Mouse (Mus musculus): ENCODE measurements at regions not wholly inside any gene's neighbourhood (a gene's known extent, or its start where the extent isn't known, plus 50 kb on each side); places are given as distances from the start of the nearest gene placed in this dataset.

DNA sequence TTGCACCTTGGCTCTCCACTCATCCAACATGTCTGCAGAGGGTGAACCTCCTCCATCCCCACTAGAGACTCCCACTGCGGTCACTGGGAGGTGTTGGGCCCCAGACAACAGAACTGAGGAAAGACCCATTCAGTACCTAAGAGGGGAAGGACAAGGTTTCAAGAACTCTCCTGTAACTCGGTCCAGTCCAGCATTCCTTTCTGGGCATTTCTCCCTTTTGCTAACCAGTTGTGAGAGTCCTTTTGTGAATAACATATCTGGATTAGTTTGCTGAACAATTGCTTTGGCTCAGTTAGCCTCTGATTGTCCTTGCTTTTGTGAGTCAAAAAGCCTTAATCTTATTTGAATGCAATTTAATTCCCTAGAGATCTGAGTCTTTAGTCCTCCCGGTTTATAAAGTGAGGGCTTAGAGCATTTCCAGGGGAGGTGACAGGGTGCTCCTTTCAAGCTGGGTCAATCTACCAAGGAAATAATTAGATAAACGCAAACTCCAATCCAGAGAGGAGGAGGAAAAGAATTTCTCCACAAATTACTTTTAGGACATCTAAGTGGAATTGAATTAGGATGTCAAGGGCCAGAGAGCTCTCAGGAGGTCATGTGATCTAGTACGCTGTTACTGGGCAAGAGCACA lies 151.6 kb upstream of the Adamts9 start:
- DNase-seq: no peak

DNA sequence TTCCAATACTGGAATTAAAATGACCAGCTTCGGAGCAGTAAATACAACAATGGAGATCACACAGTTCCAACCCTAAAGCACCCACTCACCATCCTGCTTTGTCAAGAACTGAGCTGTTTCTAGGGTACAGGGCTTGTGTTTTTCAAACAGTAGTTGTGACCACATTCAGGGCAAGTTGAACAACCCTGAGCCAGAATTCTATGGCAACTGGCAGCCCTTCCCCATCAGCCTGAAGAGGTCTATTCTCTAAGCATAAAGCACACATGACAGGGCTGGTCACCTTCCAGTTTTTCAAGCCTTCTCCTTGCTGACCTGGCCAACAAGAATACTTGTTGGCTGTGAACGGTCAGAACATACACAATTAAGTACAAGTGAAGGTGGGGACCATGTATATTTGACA lies 150.5 kb upstream of the Adamts9 start:
- DNase-seq: no peak

DNA sequence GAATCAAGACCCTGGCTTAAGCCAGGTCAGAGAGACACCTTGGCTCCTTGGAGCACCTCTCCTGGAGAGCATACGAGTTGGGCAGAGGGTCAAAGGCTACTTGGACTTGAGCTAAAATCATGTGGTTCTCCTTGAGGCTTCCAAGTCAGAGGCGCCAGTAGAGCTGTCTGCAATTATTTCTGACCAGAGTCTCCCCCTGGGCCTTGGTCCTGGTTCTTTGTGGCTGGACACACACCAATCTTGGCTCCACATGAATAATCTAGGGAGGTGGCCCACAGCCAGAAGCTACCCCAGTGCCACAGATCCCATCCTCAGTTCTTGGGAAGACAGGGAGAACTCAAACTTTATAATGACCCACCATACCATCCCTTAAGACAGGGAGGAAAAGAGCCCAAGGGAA lies 144.0 kb upstream of the Adamts9 start:
- no peak for DNase-seq

DNA sequence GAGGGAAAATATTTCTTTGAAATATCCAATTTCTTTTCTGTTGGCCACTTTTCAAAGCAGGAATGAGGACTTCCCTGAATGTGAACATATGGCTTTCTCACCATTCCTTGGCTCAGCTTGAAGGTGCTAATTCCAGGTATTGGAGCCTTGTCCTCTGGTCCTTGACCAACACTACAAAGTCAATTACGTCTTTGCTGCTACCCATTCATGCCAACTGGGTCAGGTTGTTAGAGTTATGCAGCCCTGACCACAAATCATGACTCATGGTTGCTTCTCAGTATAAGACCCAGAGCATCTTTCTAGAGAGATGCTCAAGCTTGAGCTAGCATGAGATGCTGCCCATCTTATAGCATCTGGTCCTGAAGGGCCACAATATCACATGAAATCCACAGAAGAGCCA lies 141.0 kb upstream of the Adamts9 start:
- DNase-seq: no peak

DNA sequence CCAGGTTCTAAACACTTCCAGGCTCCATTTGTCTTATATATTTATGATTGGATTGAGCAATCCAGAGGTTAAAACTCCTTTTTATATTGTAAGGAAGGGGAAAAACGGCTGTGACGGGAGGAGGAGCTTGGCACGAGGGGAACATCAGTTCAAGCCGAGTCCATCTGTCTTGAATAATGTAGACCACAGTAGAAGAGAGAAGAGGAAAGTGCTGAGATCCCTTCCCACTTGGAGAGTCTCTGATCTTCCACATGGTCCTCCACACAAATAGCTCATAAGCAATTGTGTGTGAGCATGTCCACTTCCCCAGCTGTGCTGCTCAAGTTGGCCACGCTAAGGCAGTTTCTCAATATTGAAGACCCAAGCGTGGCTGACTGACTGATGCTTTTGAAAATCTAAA lies 140.4 kb upstream of the Adamts9 start:
- no peak for DNase-seq

DNA sequence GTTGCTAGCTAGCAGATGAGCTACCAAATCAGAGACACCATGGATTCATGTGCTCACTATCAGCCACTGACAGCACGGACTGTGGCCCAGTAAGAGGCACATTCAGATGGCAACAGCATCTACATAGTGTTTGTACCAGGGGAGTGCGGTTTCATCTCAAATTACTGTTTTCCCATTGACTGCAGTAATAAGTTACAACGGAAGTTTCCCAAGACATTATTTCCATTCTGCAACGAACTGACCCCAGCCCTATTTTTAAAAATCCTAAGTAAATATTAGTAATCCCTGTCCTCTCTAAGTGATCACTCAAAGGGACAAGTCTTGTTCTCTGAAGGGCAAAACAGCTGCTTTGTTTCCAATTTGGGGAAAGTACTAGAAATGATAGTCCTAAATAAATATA lies 138.9 kb upstream of the Adamts9 start:
- DNase-seq: no peak

DNA sequence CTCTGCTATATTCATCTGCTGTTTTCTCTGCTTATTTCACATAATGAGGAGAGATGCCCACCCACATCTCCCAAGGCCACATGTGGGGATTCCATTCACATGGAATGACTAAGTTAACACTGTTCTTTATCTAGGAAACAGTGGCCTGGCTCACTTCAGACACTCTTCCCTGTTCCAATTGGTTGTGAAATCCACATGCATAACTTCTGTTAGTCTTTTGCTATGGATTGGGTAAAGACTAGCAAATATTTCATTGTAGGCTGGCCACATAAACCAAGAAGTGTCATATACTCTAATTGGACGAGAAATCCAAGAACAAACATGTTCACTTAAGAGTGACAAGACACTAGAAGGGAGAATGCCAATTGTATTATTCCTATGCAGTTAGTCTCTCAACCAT lies 133.4 kb upstream of the Adamts9 start:
- no peak for DNase-seq

DNA sequence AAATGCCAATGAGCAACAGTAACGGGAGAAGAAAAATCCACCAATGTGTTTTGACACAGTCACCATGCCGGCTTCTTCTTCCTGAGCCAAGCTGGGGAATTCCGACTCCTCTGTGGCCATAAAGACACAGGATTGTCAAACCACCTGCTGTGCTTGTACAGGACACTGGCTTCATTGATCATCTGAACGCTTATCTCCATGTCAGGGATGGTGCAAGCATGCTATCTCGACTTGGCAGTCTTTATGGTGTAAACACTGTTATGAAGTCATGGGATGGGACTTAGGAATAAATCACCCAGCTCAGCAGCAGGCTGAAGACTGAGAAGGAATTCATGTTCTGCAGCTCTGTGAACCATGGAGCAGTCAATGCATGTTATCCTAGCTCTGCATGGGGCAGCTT lies 132.6 kb upstream of the Adamts9 start:
- DNase-seq: no peak

DNA sequence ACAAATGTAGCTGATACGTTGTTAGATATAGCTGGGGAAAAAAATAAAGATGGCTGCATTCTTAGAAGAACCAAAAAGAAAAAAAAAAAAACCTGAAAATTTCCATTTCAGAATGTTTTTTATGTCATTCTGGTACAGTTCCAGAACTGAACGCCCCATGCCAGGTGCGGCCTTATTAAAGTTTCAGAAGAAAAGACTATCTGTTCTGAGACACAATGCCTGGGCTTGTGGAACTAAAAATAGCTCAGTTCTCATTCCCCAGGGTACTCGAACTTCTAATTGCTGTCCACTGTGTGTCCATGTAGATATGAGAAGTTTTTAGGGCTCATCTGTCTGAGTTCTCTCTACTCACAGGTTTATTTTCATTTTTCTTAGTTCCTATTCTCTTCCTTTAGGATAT lies 131.7 kb upstream of the Adamts9 start:
- no peak for DNase-seq

DNA sequence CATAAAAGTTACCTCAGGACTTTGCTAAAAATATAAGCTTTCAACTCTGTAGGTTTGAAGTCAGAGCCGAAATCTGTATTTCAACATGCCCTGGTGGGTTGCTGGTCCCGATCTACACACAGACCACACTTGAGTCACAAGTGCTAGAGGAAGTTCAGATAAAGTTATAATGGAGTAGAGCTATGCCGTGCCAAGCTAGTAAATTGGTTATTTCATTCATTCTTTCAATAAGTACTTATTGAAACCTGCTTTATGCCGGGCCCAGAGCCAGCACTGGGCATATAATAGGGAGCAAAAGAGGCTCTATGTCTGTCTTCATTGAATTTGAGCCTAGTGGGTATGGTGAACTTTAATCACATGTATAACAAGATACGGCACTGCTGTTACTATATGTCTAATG lies 127.6 kb upstream of the Adamts9 start:
- no peak for DNase-seq

DNA sequence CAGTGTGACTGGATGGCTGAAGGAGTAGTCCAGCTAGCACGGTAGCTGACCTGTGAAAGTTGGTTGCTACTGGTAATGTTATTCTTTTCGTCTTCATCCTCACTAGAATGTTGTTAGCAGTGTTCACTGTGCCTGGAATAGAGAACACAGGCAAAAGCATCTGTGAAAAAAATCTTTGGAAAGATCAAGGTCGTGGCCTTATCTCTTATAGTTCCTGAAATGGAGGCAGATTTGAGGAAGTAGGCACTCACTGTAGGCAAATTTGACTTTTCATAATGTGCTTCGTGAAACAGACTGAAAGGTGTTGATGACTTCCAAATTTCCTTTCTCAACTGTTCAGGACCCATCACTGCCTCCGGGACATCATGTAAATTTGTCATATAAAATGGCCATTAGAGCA lies 124.5 kb upstream of the Adamts9 start:
- no peak for DNase-seq

DNA sequence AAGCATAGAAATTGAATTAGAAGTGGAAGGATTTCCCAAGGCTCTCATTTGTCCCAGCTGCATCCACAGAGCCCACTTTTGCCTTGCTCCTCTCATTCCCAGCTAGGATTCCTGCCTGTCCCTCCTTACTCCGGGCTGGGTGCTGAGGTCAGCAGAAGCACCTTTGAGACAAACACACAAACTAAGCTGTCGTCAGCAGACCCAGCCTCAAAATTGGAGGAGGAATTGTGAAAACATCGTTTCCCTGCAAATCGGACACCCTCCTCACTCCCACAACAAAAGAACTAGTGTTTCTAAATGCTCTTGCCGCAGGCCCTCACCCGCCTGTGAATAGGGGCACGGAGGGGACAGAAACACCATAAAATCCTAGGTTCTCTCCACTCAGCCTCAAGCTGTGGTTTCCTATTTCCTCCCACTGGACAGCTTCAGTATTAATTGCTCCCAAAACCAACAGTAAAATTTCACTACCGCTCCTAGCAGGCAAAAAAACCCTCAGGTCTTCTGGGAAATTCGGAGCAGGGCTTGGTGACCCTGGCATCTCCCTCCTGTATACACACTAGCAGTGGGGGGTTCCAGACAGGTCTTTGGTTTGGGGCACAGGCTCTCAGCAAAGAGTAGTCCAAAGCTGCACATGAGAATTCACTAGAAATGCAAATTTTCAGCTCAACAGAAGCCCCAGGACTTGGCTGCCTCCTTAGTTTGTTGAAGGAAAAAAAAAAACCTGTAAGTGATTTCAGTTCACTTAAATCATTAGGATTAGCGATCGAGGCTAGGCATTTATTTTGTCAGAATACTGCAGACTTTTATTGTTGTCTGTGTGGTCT lies 123.5 kb upstream of the Adamts9 start:
- no peak for DNase-seq

DNA sequence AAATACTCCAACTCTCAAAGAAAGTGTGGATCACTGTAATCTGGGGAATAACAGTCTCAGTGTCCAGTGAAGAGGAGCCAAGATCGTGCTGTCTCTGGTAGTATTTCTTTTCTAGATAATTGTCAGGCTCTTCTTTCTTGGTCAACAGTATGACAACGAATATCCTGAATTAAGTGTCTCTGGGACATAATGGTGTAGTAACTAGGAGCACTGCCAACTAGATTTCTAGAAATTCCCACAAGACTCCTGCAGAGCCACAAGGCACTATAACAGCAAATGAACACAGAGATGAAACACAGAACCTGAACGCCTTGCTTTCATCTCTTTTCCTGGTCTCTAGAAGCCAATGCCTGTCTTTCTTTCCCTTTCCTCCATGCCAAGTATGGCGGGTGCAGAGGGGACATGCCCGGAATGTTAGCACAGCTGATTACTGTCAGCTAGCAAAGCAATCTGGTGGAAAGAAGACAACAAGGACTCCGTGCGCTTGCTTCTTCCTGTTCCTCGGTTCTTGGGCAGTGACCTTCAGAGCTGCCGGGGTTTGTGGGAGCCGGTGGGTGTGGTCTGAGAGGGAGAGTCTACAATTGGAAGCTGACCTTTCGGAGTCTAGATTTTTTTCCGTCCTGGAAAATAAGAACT lies 122.7 kb upstream of the Adamts9 start:
- DNase-seq: peak; percentile 55

DNA sequence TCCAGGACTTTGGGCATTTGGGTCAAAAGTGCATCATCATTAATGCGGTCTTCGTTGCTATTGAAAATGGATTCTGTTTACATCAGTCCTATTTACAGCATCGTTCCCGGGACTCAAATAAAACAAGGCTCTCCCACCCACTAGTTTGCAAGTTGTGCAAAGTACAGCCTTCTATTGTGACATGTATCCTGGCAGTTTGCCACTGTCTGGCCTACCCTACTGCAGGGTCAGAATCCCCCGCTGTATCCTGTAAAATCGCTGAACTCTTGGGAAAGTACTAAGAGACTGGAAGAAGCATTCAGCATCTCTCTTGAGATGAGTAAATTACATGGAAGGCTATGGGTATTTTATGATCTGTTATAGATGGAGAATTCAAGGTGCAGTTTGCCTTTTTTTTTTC lies 122.1 kb upstream of the Adamts9 start:
- peak; percentile 61 for DNase-seq

DNA sequence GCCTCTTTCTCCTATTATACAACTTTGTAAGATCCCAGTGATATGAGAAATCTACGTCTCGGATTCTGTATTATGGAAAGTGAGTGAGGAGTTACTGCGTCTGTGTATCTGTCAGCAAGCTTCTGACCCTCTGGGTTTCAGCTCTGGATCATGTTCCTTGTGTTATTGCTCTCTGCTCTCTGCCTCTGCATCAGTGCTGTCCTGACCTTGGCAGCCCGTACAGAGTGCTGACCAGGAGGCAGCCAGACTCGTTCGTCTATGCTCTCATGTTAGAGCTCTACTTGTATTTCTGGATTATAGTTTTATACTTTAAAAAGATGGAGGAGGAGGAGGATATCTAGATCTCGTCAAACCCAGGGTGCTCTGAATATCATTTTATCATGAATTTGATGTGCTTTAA lies 121.1 kb upstream of the Adamts9 start:
- no peak for DNase-seq

DNA sequence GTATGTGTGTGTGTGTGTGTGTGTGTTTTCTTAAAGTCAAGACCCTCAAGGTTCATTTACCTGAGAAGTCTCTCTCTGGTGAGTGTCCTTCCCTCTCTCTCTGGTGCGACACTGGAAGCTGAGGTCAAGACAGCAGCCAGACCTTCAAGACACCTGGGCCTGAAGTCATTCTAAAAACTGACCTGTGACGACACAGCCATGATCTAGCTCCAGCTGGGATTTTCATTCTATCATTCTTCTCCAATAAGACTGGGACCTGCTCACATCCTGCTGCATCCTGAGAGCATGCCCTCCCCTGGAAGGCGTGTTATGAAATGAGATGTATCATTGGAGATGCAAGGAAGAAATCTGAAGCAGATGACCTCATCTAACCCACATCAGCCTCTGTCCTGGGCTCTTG lies 118.4 kb upstream of the Adamts9 start:
- DNase-seq: no peak

DNA sequence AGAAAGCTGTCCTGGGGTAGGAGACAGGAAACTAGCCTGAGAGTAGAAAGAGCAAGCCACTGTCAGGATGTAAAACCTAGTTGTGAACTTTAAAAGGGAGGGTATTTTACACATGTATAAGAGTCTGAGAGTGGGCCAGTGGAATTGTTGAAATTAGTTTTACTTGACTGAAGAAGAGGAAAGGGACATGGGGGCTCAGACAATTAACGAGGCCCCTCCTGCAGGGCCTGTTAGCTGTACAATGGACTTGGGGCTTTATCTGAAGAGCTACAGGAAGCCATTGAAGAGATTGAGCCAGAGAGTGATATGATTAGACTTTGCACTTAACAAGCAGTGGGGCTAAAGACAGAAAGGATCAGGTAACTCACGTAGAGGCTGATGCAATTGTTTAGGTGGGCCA lies 102.2 kb upstream of the Adamts9 start:
- no peak for DNase-seq

DNA sequence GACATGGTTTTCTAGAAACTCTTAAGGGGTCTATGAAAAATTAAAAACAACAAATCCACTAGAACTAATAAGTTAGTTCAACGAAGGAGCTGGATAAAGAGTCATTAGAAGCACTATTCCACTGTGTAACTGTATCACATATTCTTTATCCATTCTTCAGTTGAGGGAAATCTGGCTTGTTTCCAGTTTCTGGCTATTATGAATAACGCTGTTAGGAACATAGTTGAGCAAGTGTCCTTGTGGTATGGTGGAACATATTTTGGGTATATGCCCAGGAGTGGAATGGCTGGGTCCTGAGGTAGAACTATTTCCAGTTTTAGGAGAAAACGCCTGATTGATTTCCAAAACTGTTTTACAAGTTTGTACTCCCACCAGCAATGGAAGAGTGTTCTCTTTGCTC lies 97.7 kb upstream of the Adamts9 start:
- DNase-seq: no peak

DNA sequence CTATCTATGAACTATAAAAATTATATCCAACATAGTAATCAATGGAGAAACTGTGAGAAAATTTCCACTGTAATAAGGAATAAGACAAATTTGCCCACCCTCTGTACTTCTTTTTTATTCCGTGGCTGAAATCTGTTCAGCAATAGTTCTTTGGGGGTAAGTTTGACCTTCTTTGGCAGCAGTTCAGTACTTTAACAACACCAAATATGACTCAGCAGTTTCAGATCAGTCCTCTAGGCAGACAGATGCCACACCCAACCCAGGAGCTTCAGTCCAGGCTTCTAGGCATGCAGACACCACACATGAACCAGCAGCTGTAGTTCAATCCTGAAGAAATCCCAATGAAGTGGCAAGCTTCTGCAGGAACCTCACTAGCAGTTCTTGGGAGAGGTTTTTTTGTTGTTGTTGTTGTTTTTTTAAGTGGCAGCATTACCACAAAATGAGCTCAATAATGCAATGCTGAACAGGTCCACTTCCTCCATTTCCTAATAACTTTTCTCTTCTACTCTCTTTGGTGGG lies 88.6 kb upstream of the Adamts9 start:
- DNase-seq: no peak

DNA sequence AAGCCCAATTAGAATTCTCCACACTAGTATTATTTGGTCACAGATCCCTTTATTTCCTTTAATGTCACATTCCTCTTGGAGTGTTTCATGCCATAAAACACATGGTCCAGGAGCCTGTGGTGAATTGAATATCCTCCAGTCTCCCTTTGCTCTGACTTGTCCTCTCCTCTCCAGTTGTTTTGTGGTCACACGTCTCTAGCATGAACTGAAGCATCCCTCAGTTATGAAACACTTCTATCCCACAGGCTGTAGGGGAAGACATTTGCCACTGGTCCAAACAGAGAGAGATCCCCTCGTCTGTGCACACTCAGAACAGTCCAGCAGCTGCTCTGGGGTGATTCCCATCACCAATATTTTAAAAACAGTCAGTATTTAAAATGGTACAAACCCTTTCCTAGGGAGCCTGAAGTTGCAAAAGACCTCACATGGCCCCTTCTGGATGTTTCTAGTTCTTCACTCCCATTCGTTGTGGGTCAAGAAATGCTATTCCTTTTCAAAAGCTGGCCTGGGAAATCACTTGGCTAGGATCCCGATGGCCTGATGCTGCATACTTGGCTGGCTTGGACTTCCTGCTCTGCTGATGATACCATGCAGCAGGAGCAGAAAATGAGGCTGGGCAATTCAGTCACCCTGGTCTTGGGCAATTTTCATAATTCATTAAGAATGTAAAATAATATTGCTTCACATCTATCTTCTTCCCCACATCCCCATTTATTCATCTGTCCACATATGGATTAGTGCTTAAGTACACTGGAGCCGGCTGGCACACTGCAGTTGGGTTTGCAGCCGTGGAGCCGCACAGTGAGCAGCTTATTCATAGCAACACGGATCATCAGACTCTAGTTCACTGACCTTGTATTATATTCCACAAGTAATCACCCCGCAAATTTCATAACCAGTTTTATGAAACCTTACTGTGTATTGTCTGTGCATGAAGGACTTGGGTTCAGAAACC lies 83.1 kb upstream of the Adamts9 start:
- DNase-seq: peak; percentile 71

DNA sequence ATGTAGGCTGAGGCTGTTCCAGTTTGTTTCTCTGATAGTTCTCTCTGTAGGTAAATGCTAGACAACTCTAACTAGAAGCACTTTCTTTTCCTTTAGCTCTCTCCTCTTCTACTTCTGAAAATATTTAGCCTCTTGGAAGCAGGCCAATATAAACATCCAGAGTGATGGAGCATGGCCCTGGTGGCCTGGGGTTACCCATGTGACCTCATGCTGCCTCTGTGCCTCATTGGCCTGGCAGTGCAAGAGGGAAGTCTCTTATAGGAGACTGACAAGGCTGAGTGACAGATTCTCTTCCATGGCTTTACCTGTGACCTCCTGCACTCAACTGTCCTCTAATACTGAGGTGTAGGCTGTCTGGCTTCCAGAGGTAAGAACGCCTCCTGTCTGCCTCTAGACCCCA lies 71.2 kb upstream of the Adamts9 start:
- DNase-seq: peak; percentile 32

DNA sequence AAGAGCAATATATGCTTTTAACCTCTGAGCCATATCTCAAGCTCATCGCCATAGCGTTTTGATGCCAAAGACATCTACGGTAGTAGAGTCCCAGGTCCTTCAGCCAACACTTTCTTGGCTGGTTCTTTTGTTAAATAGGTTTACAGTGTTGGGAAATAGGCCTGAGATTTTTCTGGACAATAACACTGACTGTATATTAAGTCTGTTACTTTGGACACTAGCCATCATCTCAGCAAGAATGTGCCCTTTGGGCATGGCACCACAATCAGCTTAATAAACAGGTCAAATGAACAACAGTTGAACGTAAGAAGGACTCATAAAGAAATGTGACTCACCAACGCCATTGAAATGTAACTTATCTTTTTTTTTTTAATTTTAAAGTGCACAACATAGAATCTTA lies 68.6 kb upstream of the Adamts9 start:
- DNase-seq: no peak
